Mouse (Mus musculus) CD4-positive naive resting alpha-beta T cell, adult 76 days (primary cell): ENCODE results near the gene B4galt3. TPM values are rescaled to one million over a fixed set of nuclear protein-coding genes. Genes with fewer than 3 reads are reported as not detected.

Experiments used
- total RNA-seq: library from RNA; stranded (reverse); gene quantifications from one replicate; pipeline ENCODE4 v1.2.4, GENCODE M21; 2023

B4galt3 gene
- total RNA-seq = 69.6 TPM

GRCm38 (mm10) chr1:171269848-171270572 lies at the start of gene B4galt3:
TSS of gene B4galt3 (plus strand) at chr1:171270328.

GRCm38 (mm10) chr1:171222238-171223155 lies 47.6 kb upstream of the B4galt3 start, which contains the start of gene Tomm40l:
TSS of gene Tomm40l (minus strand) at chr1:171222514.

GRCm38 (mm10) chr1:171224857-171225256 lies 45.3 kb upstream of the B4galt3 start, which contains the start of gene Apoa2:
TSS of gene Apoa2 (plus strand) at chr1:171225054.

GRCm38 (mm10) chr1:171234126-171234525 lies 36.0 kb upstream of the B4galt3 start, which contains the start of gene Fcer1g:
TSS of gene Fcer1g (minus strand) at chr1:171234365.

GRCm38 (mm10) chr1:171249913-171250600 lies 20.1 kb upstream of the B4galt3 start, which contains the start of gene Adamts4:
TSS of gene Adamts4 (plus strand) at chr1:171250421.

GRCm38 (mm10) chr1:171250680-171251593 lies 19.2 kb upstream of the B4galt3 start, which contains the start of gene Ndufs2:
TSS of gene Ndufs2 (minus strand) at chr1:171251388.

GRCm38 (mm10) chr1:171280916-171281527 lies 10.9 kb downstream of the B4galt3 start, which contains the start of gene Ppox:
TSS of gene Ppox (minus strand) at chr1:171281186.

GRCm38 (mm10) chr1:171287136-171288081 lies 17.3 kb downstream of the B4galt3 start, which contains the start of gene Usp21:
TSS of gene Usp21 (minus strand) at chr1:171287991.

GRCm38 (mm10) chr1:171294298-171295062 lies 24.4 kb downstream of the B4galt3 start, which contains the start of gene Ufc1:
TSS of gene Ufc1 (minus strand) at chr1:171295024.

Other genes with a start within 250 kb of the B4galt3 start
- 2.7 TPM for gene Fcgr3, start 205.4 kb upstream of the B4galt3 start, total RNA-seq
- not detected for gene Cfap126, start 156.4 kb upstream of the B4galt3 start, total RNA-seq
- gene Sdhc, start 119.7 kb upstream of the B4galt3 start, total RNA-seq = 101 TPM
- not detected for gene Mpz, start 119.6 kb upstream of the B4galt3 start, total RNA-seq
- gene Pcp4l1, start 74.1 kb upstream of the B4galt3 start, total RNA-seq = not detected
- gene Nr1i3, start 56.4 kb upstream of the B4galt3 start, total RNA-seq = not detected
- gene Tomm40l, start 47.8 kb upstream of the B4galt3 start, total RNA-seq = 17.0 TPM
- not detected for gene Apoa2, start 45.3 kb upstream of the B4galt3 start, total RNA-seq
- gene Fcer1g, start 36.0 kb upstream of the B4galt3 start, total RNA-seq = 16.9 TPM
- not detected for gene Adamts4, start 19.9 kb upstream of the B4galt3 start, total RNA-seq
- 99.5 TPM for gene Ndufs2, start 18.9 kb upstream of the B4galt3 start, total RNA-seq
- gene Ppox, start 10.9 kb downstream of the B4galt3 start, total RNA-seq = 43.1 TPM
- 42.5 TPM for gene Usp21, start 17.7 kb downstream of the B4galt3 start, total RNA-seq
- gene Ufc1, start 24.7 kb downstream of the B4galt3 start, total RNA-seq = 53.9 TPM
- 30.6 TPM for gene Dedd, start 58.8 kb downstream of the B4galt3 start, total RNA-seq
- gene Nit1, start 75.3 kb downstream of the B4galt3 start, total RNA-seq = 16.8 TPM
- gene Pfdn2, start 75.3 kb downstream of the B4galt3 start, total RNA-seq = 72.0 TPM
- 0.35 TPM for gene Klhdc9, start 90.5 kb downstream of the B4galt3 start, total RNA-seq
- gene Nectin4, start 99.8 kb downstream of the B4galt3 start, total RNA-seq = 0.29 TPM
- gene Arhgap30, start 118.6 kb downstream of the B4galt3 start, total RNA-seq = 171 TPM
- 80.1 TPM for gene Usf1, start 141.0 kb downstream of the B4galt3 start, total RNA-seq
- 5.9 TPM for gene Tstd1, start 148.5 kb downstream of the B4galt3 start, total RNA-seq
- 3.1 TPM for gene F11r, start 167.2 kb downstream of the B4galt3 start, total RNA-seq
- gene Alyref2, start 233.2 kb downstream of the B4galt3 start, total RNA-seq = 5.9 TPM